Mouse (Mus musculus): ENCODE data around the gene Wbp1l. TPM values are rescaled to one million over a fixed set of nuclear protein-coding genes. Genes with fewer than 3 reads are reported as not detected.
A peak's percentile ranks its signal among the peaks of the same experiment; 100 is the strongest.

Wbp1l gene
- polyA plus RNA-seq, 1 experiment from 2014 or later: 33.8 TPM

GRCm38 (mm10) chr19:46621236-46622183 lies 22.6 kb downstream of the Wbp1l start:
- no peak overlapping the region for H3K4me3 ChIP-seq (replicated peaks; ENCODE audit: low read depth, low read length)
- H3K36me3 ChIP-seq (ENCODE audit: control insufficient read depth, insufficient read depth, low read length): peaks cover 6% of the 10 kb centered on the region; the same call in 1 of the 2 replicates
- H3K4me2 ChIP-seq (ENCODE audit: low read length): no peak overlapping the region
- no peaks in the 10 kb centered on the region for H3K27me3 ChIP-seq (ENCODE audit: control insufficient read depth, insufficient read depth, low read length)
- DNase-seq (no peak), ATAC-seq (ENCODE audit: low FRiP score, low TSS enrichment) (no peak)
- no peak overlapping the region for H3K9ac ChIP-seq (replicated peaks; ENCODE audit: low read length)
- peaks cover 49% of the 10 kb centered on the region for H3K4me1 ChIP-seq (ENCODE audit: control insufficient read depth, insufficient read depth, low read length)
- 49% methylated on average over 19 of the region's 19 CpGs for WGBS
- H3K27ac ChIP-seq (replicated peaks; ENCODE audit: low read depth, low read length): 0 out of 2 replicates have a peak overlapping the region, but pooled peaks have one; percentile 17
- no peaks in the 10 kb centered on the region for H3K9me3 ChIP-seq (ENCODE audit: control insufficient read depth, low read length)

- Histone ChIP-seq H3K9me3 (ENCODE audit: control insufficient read depth, low read length) (no peaks in the 10 kb centered on the region), H3K4me3 (replicated peaks; ENCODE audit: low read depth, low read length) (no peak overlapping the region), H3K36me3 (ENCODE audit: control insufficient read depth, insufficient read depth, low read length) (peaks cover 6% of the 10 kb centered on the region; the same call in 1 of the 2 replicates), H3K4me1 (ENCODE audit: control insufficient read depth, insufficient read depth, low read length) (peaks cover 49% of the 10 kb centered on the region), H3K4me2 (ENCODE audit: low read length) (peak overlapping the region; percentile 38), H3K9ac (replicated peaks; ENCODE audit: low read length) (no peak overlapping the region), H3K27me3 (ENCODE audit: control insufficient read depth, insufficient read depth, low read length) (no peaks in the 10 kb centered on the region), H3K27ac (replicated peaks; ENCODE audit: low read depth, low read length) (no peak overlapping the region)
- peak; percentile 35; the same call in 1 of the 2 replicates for ATAC-seq (ENCODE audit: low FRiP score, low TSS enrichment)
- WGBS: 31% methylated on average over 12 of the region's 12 CpGs
- DNase-seq: no peak
Observed at GRCm38 (mm10) chr19:46622659-46623193, 23.8 kb downstream of the Wbp1l start.

DNA sequence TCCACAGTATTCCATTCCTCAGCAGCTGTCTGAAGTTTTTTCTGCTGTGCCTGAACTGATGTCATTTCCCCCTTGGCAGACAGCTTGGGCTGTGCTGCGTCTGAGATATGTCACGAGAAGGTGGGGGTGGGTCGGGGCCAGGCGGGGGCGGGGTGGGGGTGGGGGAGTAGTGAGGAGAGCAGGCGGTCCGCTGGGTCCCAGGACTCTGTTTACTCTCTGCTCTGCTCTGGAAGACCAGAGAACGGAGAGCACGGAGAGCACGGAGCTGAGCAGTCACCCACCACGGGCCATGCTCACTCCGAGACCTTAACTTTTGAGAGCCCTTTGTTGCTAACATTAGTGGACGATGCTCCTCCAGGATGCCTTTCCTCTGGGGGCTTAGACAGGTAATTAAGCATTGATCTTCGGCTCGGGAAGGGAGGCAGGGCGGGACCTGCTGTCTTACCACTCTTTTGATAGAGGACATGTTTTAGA lies 24.3 kb downstream of the Wbp1l start:
- H3K9ac ChIP-seq (replicated peaks; ENCODE audit: low read length): no peak overlapping the region; the same call in 1 of the 2 replicates
- no peak overlapping the region for H3K4me3 ChIP-seq (replicated peaks; ENCODE audit: low read depth, low read length)
- no peaks in the 10 kb centered on the region for H3K27me3 ChIP-seq (ENCODE audit: control insufficient read depth, insufficient read depth, low read length)
- 0 out of 2 replicates have a peak overlapping the region, but pooled peaks have one; percentile 41 for H3K27ac ChIP-seq (replicated peaks; ENCODE audit: low read depth, low read length)
- peaks cover 49% of the 10 kb centered on the region for H3K4me1 ChIP-seq (ENCODE audit: control insufficient read depth, insufficient read depth, low read length)
- DNase-seq (peak; percentile 53), ATAC-seq (ENCODE audit: low FRiP score, low TSS enrichment) (peak; percentile 7; the same call in 1 of the 2 replicates)
- 5% methylated on average over 16 of the region's 16 CpGs for WGBS
- H3K36me3 ChIP-seq (ENCODE audit: control insufficient read depth, insufficient read depth, low read length): peaks cover 8% of the 10 kb centered on the region; the same call in 1 of the 2 replicates
- H3K9me3 ChIP-seq (ENCODE audit: control insufficient read depth, low read length): no peaks in the 10 kb centered on the region
- H3K4me2 ChIP-seq (ENCODE audit: low read length): peak overlapping the region; percentile 38

- H3K4me2 ChIP-seq (ENCODE audit: low read length): peak overlapping the region; percentile 38
- H3K27ac ChIP-seq (replicated peaks; ENCODE audit: low read depth, low read length): 0 out of 2 replicates have a peak overlapping the region, but pooled peaks have one; percentile 41
- H3K9ac ChIP-seq (replicated peaks; ENCODE audit: low read length): peak overlapping the region; percentile 20; the same call in 1 of the 2 replicates
- WGBS: 20% methylated on average over 19 of the region's 19 CpGs
- H3K9me3 ChIP-seq (ENCODE audit: control insufficient read depth, low read length): no peaks in the 10 kb centered on the region
- H3K4me3 ChIP-seq (replicated peaks; ENCODE audit: low read depth, low read length): no peak overlapping the region
- no peaks in the 10 kb centered on the region for H3K27me3 ChIP-seq (ENCODE audit: control insufficient read depth, insufficient read depth, low read length)
- peaks cover 8% of the 10 kb centered on the region; the same call in 1 of the 2 replicates for H3K36me3 ChIP-seq (ENCODE audit: control insufficient read depth, insufficient read depth, low read length)
- peak; percentile 44 for ATAC-seq (ENCODE audit: low FRiP score, low TSS enrichment)
- peaks cover 49% of the 10 kb centered on the region for H3K4me1 ChIP-seq (ENCODE audit: control insufficient read depth, insufficient read depth, low read length)
- DNase-seq: no peak
Observed at GRCm38 (mm10) chr19:46623790-46624772, 25.2 kb downstream of the Wbp1l start.

GRCm38 (mm10) chr19:46625015-46625414 lies 26.1 kb downstream of the Wbp1l start:
- DNase-seq (no peak), ATAC-seq (ENCODE audit: low FRiP score, low TSS enrichment) (no peak)
- Histone ChIP-seq H3K4me2 (ENCODE audit: low read length) (no peak overlapping the region), H3K27me3 (ENCODE audit: control insufficient read depth, insufficient read depth, low read length) (no peaks in the 10 kb centered on the region), H3K4me3 (replicated peaks; ENCODE audit: low read depth, low read length) (no peak overlapping the region), H3K4me1 (ENCODE audit: control insufficient read depth, insufficient read depth, low read length) (peaks cover 41% of the 10 kb centered on the region), H3K9me3 (ENCODE audit: control insufficient read depth, low read length) (no peaks in the 10 kb centered on the region), H3K9ac (replicated peaks; ENCODE audit: low read length) (no peak overlapping the region), H3K36me3 (ENCODE audit: control insufficient read depth, insufficient read depth, low read length) (peaks cover 6% of the 10 kb centered on the region; the same call in 1 of the 2 replicates), H3K27ac (replicated peaks; ENCODE audit: low read depth, low read length) (no peak overlapping the region)
- WGBS: 92% methylated on average over 12 of the region's 12 CpGs

GRCm38 (mm10) chr19:46625519-46625918 lies 26.6 kb downstream of the Wbp1l start:
- H3K9me3 ChIP-seq (ENCODE audit: control insufficient read depth, low read length): no peaks in the 10 kb centered on the region
- WGBS: 81% methylated on average over 10 of the region's 10 CpGs
- H3K4me1 ChIP-seq (ENCODE audit: control insufficient read depth, insufficient read depth, low read length): peaks cover 40% of the 10 kb centered on the region
- no peak for DNase-seq
- ATAC-seq (ENCODE audit: low FRiP score, low TSS enrichment): no peak
- no peak overlapping the region for H3K9ac ChIP-seq (replicated peaks; ENCODE audit: low read length)
- H3K27me3 ChIP-seq (ENCODE audit: control insufficient read depth, insufficient read depth, low read length): no peaks in the 10 kb centered on the region
- peaks cover 6% of the 10 kb centered on the region; the same call in 1 of the 2 replicates for H3K36me3 ChIP-seq (ENCODE audit: control insufficient read depth, insufficient read depth, low read length)
- no peak overlapping the region for H3K27ac ChIP-seq (replicated peaks; ENCODE audit: low read depth, low read length)
- H3K4me2 ChIP-seq (ENCODE audit: low read length): no peak overlapping the region
- H3K4me3 ChIP-seq (replicated peaks; ENCODE audit: low read depth, low read length): no peak overlapping the region

DNA sequence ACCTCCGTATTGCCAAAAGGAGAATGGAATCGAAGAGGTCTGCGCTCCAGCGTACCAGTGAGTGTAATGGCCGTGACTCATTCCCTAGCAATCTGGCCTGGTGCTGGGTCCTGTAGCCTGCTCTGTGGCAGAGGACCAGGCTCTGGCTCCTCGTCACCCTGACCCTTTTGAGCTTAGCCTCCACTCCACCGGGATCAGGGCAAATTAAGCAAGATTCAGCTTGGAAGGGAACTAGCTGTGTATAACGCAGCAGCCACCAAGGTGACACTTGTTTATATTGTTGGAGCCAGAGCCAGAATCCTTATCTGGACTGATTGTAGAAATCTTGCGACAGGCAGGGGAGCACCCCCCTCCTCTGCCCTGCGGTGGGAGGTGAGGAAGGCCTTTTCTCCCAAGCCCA lies 29.5 kb downstream of the Wbp1l start:
- peaks cover 6% of the 10 kb centered on the region; the same call in 1 of the 2 replicates for H3K36me3 ChIP-seq (ENCODE audit: control insufficient read depth, insufficient read depth, low read length)
- 88% methylated on average over 10 of the region's 10 CpGs for WGBS

GRCm38 (mm10) chr19:46629807-46630206 lies 30.9 kb downstream of the Wbp1l start:
- Histone ChIP-seq H3K9me3 (ENCODE audit: control insufficient read depth, low read length) (no peaks in the 10 kb centered on the region), H3K4me2 (ENCODE audit: low read length) (no peak overlapping the region), H3K4me1 (ENCODE audit: control insufficient read depth, insufficient read depth, low read length) (no peaks in the 10 kb centered on the region), H3K4me3 (replicated peaks; ENCODE audit: low read depth, low read length) (no peak overlapping the region), H3K9ac (replicated peaks; ENCODE audit: low read length) (no peak overlapping the region), H3K27me3 (ENCODE audit: control insufficient read depth, insufficient read depth, low read length) (no peaks in the 10 kb centered on the region), H3K36me3 (ENCODE audit: control insufficient read depth, insufficient read depth, low read length) (peaks cover 6% of the 10 kb centered on the region; the same call in 1 of the 2 replicates), H3K27ac (replicated peaks; ENCODE audit: low read depth, low read length) (no peak overlapping the region)
- WGBS: 67% methylated on average over 9 of the region's 9 CpGs
- DNase-seq (no peak), ATAC-seq (ENCODE audit: low FRiP score, low TSS enrichment) (no peak)

More for the DNA sequence above, 29.5 kb downstream of the Wbp1l start:
- H3K4me3 ChIP-seq (replicated peaks; ENCODE audit: low read depth, low read length): no peak overlapping the region
- ATAC-seq (ENCODE audit: low FRiP score, low TSS enrichment) (no peak), DNase-seq (no peak)
- no peaks in the 10 kb centered on the region for H3K27me3 ChIP-seq (ENCODE audit: control insufficient read depth, insufficient read depth, low read length)
- peaks cover 13% of the 10 kb centered on the region for H3K4me1 ChIP-seq (ENCODE audit: control insufficient read depth, insufficient read depth, low read length)
- H3K9me3 ChIP-seq (ENCODE audit: control insufficient read depth, low read length): no peaks in the 10 kb centered on the region
- H3K27ac ChIP-seq (replicated peaks; ENCODE audit: low read depth, low read length): no peak overlapping the region
- H3K9ac ChIP-seq (replicated peaks; ENCODE audit: low read length): no peak overlapping the region
- H3K4me2 ChIP-seq (ENCODE audit: low read length): no peak overlapping the region

Measured in midbrain, embryonic 14.5 days (tissue).